Mouse (Mus musculus): ENCODE data around the gene Rbfox3.
"Not testable (repeated sequence)": the region's sequence is repeated elsewhere in the genome, so short reads cannot be mapped to it uniquely, and the experiment has no call there.

The Rbfox3 gene

DNA sequence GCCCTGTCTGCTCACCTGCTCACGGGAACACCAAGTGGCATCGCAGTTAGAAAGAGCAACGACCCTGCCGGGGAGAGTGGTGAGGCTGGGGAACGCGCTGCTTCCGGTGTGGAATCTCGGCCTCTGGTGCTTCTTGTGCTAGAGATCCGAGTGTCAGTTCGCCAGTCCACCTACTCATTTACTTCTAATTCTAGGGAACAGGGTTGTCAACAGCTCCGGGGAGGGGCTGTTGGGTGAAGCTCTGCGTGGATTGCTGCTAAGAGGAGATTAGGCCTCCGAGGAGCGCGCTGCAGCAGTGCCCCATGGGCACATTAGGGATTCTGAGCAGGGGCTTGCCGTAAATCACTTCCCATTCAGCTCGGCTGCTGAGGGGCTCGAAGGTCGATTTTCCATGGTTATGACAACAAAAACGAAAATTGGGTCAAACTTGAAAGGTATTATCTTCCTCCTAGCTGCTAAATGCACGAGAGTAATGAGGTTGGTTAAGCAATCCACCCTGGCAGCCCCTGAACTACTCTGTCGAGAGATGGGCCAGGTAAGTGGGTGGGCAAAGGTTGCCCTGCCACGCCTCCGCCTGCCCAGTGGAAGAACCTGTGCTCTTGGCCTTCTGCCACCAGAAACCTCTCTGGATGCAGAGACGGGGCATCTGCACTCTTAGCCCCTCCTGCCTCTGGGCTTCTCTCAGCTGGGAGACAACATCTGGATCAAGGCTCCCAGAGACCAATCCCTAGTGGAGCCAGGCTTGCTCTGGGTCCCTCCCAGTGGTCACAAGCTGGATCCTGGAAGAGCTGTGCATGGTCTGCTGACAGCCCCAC lies 85.9 kb downstream of the Rbfox3 start:
- no peak for DNase-seq (ENCODE audit: low spot score in 2 of 2)

DNA sequence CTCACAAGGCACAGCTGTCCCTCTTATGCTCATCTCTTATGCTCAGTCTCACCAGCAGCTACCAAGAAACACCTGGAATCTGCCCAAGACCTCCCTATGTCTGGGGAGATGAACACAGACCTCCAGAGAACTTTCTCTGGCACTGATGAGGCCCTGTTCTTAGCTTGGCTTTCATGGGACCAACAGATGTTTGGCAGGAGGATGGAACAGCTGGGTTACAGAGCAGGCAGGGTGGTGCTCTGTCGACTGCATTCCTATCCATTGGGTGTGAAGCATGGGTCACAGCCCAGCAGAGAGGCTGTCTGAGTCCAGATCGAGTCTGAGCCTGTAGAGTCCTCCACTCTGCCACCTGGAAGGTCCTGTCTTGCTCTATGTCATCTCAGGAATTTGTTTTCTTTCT lies 90.0 kb downstream of the Rbfox3 start:
- no peak for DNase-seq (ENCODE audit: low spot score in 2 of 2)

DNA sequence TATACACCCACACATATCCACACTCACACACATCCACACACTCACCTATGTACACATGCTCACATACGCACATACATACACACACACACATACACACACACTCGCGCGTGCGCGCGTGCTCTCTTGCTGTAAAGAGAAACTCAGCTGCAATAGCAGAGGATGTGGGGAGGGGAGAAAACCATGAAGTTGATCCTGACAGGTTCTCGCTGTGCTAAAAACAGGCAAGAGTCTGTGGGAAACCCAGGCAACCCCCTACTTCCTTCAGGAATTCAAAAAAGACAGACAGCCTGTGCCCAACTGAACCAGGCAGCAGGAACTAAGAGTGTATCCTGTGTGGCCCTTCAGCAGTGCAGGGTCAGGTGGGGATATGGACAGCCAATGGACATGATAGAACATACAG lies 92.9 kb downstream of the Rbfox3 start:
- no peak for DNase-seq (ENCODE audit: low spot score in 2 of 2)

DNA sequence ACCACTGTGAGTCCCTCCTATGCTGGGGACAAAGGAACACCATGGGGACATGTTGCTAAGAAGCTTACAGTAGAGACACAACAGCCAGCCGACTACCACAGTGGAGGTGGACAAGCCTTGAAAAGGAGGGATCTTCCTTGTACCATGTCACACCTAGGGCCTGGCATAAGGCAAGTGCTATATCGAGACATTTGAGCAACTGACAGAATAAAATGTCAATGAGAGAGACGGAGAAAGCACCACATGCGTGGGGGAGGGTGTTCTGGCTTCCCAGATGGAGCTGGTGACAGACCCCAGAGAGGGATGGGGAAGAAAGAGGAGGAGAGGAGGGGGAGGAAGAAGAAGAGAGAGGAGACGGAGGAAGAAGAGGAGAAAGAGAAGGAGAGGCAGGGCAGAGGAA lies 96.3 kb downstream of the Rbfox3 start:
- DNase-seq (ENCODE audit: low spot score in 2 of 2): no peak

DNA sequence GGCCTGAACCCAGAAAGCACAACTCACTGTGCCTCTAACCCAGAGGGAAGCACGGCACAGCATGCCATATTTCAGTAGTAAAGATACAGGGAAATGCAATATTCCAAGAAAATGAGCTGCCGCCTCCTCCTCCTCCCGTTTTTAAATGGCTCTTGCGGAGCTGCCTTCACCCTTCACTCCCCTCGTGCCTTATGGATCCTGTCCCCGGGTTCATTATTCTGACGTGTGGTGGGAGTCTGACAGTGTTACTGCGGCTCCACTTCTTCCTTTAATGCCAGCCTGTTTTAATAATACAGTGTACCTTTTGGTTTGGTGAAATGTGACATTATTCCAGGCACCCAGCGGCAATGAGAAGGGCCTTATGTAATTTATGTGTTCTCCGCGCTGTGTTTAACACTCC lies 97.5 kb downstream of the Rbfox3 start:
- DNase-seq (ENCODE audit: low spot score in 2 of 2): no peak

DNA sequence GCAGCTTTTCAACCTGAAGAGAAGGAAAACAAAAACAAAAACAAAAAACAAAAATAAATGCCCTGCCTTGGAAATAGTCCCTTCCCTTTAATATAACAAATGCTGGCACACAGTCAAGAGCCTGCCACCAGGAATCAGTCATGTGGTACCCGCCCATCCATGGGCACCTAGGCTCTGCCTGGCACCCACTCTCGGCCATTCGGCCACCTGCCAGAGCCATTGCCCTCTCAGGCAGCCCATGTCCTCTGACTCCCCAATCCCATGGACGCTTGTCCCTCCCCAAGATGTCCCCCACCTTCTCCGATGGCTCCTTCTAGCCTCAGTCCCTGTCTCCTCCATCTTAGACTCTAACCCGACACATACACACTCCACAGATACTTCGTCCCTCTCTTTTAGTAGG lies 100.0 kb downstream of the Rbfox3 start:
- DNase-seq (ENCODE audit: low spot score in 2 of 2): no peak

DNA sequence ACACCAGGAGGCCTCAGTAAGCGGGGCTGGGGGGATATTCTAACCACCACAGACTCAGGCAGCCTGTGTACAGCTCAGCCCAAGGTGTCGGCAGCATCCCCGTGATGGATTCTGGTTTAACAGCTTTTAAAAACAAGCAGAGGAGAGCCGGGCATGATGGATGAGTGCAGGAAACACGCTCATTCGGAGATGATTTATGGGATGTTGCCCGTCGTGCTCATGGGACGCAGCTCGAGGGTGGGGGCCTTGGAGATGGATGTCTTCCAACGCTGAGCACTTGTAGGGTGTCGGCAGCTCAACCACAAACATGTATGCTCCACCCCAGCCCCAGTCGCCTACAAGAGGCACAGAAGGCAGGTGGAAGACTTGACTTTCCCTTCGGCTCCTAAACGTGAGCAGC lies 103.9 kb downstream of the Rbfox3 start:
- DNase-seq (ENCODE audit: low spot score in 2 of 2): no peak

DNA sequence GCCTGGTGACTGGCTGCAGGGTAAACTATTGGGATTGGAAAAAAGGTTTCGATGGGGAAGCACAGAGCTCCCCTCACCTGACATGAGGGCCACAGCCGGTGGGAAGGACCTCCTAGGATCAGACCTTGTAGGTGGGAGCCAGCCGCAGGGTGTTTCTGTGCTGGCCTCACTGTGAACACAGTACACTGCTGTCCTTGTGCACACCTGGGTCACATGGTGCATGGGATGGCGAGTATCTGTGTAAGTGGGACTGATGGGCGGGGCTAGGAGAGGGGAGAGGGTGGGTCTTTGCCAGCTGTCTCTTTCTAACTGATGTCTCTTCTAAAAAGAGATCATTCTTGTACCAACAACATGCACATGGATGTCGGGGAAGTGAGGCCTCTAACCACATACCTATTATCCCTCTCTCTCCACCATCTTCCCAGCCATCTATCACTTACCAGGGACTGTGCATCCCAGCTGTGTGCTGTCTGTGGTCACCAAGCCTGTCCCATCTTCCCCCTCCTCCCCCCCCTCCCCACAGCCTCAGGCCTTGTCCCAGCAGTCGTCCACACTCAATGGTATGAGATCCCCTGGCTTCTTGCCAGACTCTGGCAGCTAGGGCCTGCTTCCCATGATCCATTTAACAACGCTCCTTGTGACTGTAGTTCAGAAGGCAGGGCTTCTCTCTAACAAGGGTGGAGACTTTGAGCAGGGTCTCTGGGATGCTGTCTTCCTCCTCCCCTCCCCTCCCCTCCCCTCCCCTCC lies 116.4 kb downstream of the Rbfox3 start:
- DNase-seq (ENCODE audit: low spot score in 2 of 2): no peak

DNA sequence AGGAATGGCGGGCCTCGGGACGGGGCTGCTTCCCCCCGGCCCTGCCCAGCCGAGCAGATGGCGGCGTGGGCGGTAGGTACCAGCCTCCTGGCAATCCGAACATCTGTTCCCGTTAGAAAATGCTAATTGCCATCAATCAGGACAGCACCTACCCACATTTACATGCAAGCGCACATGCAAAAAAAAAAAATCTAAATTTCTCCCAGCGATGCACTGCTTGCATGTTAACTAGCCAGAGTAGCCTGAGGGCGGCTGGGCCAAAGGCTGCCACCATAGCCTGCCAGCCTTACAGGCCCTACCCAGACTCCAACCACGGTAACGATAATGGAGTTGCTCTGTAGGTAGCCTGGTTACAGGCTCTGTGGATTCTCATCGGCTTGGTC lies 117.8 kb downstream of the Rbfox3 start:
- peak; percentile 66 to 76 for DNase-seq (ENCODE audit: low spot score in 2 of 2)

DNA sequence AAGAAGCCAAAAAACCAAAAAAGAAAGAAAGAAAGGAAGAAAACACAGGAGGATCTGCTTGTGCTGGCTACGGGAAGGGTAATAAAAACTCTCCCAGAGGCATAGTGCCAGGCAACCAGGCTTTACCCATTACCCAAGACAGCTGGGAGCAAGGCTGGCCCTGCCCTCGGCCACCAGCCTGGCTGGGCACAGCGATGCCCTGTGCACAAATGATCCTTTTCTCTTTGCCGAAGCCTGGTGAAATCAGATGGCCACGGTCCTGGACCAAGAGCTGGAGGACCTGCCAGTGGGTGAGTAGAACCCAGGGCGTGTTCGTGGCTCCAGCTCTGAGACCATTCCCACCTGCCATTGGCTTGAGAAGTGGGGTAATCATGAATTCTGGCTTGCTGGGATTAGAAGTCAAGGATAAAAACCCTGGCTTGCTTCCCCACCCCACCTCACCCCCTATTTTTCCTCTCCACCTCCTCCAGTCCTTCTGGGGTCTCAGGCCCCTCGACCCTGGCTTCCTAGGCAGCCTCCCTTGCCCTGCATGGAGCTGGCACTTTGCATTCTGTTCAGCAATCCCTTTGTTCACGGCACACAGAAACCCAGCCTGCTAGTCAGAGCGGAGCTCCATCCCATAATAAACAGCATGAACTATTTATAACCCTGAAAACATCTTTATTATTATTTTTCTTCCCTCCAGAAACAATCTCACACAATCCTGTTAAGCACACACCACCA lies 118.3 kb downstream of the Rbfox3 start:
- peak in 1 of 2 experiments; percentile 36 for DNase-seq (ENCODE audit: low spot score in 2 of 2)

DNA sequence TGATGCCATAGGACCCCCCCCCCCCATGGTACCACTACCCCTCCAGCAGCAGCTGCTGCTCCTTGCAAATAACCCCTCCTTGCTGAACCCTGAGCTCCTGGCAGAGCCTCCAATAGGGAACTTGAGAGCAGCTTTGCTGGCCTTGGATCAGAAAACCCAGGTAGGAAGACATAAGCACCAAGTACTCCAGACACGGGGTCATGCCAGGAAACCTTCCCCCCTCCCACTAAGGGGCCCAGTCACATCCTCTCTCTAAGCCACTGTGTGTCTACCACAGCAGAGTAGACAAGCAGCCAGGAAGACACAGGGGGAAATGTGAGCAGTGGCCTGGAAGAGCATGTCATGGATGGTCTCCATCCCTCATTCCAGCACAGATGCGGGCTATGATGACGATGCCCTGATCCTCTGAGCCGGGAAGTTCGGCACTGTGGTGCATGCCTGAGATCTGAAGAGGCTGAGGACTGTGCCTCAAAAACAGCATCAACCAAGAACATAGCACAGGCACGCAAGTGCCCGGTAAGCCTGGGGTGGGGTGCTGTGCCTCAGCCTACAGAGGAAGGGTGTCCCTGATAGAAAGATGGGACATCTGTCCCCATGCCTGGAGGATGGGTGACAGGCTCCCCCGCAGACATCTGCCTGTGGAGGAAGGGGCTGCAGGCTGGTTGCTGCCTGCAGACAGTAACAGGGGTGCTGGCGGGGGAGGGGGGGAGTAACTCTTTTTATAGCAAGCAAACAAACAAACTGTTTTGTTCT lies 119.1 kb downstream of the Rbfox3 start:
- peak in 1 of 2 experiments; percentile 69 for DNase-seq (ENCODE audit: low spot score in 2 of 2)

DNA sequence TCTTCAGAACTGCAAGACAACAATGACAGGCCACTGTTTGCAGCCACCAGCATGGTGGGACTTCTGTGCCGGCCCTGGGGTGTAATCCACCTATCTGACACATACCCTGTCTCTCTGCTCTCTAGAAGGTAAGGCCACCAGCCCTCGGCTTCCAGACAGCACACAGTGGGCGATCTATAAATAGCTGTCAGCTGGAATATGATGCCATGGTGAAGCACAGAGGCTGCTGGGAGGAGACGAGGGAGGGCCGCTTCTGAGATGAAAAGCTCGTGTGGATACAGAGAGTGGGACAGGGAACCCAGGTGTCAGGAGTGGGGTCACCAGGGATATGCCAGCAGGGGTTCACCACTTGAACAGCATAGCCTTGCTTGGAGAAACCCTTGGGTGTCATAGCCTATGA lies 120.0 kb downstream of the Rbfox3 start:
- peak; percentile 39 to 53 for DNase-seq (ENCODE audit: low spot score in 2 of 2)

DNA sequence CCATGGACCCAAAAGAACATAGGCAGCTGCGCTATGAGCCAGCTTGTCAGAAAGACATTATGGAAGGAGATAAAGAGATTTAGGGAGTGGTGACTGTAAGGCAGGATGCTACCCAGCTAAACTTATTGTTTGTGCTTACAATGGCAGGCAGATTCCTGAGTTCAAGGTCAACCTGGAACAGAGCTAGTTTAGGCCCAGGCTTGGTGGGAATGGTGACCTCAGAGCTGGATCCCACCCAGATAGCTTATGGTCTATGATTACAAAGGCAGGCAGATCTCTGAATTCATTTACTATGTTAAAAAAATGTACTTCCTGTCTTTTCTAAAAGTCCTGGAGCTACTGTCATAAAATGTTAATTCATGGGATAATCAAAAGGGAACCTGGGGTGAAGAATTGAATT lies 123.3 kb downstream of the Rbfox3 start:
- no peak for DNase-seq (ENCODE audit: low spot score in 2 of 2)

DNA sequence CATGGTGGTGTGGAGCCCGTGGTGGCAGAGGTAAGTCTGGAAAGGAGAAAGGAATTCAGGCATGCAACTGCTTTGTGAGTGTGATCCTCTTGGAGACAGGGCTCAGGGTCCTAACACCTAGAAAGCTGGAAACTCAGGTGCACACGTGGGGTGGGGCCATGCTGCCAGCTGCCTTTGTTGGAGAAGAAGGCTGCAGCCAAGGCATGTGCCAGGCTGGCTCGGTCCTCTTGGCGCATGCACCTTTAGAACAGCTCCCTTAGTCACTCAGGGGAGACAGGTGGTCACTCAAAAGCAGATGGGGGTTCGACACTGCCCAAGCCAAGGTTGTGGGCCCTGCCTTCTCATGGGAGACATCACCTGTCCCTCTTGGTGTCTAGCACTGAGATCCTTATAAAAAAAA lies 128.7 kb downstream of the Rbfox3 start:
- no peak for DNase-seq (ENCODE audit: low spot score in 2 of 2)

DNA sequence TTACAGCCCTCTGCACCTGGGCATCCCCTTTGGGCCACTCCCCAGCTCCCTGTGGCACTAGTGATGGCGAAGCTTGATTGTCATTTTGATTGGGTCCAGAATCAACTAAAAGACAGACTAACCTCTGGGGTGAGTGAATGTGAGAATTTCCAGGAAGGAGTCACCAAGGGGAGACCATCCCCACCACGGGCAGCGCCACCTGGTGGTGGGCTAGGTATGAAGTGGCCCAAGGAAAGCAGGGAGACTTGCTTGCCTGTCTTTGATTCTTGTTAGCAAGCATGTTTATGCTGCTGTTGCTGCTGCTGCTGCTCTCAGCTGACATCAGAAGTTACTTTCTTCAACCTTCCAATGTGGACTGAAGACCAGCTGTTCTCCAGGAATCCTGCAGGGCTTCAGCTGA lies 135.6 kb downstream of the Rbfox3 start:
- DNase-seq (ENCODE audit: low spot score in 2 of 2): no peak

DNA sequence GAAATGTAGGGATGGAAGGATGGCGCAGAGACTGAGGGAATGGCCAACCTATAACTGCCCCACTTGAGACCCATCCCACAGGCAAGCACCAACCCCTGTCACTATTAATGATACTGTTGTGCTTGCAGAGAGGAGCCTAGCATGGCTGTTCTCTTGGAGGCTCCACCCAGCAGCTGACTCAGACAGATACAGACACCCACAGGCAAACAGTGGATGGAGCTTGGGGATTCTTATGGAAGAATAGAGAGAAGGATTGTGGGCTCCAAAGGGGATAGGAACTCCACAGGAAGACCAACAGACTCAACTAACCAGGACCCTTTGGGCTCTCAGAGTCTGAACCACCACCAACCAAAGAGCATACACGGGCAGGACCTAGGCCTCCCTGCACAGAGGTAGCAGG lies 136.6 kb downstream of the Rbfox3 start:
- not testable (repeated sequence) for DNase-seq (ENCODE audit: low spot score in 2 of 2)

DNA sequence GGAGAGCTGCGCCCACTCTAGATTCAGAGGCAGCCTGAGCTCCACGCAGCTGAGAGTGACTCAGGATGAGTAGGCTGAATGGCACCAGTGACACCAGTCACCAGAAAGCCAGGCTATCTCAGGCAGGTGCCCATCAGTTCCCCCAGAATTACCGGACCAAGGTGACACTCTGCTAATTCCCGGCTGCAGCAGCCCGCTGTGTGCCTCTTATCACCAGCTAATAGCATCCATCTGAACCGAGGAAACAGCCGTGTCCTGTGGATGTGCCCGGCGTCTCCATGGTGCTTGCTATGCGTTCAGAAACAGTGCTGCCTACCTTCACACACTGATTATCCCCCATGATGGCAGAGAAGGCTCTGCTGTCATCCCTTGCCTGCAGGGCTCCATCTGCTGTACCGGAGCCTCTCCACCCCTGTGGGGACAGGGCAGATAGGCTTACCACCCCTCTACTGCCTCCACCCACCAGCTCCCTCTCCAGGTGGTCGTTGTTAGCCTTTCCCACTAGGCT lies 138.3 kb downstream of the Rbfox3 start:
- DNase-seq (ENCODE audit: low spot score in 2 of 2): no peak

DNA sequence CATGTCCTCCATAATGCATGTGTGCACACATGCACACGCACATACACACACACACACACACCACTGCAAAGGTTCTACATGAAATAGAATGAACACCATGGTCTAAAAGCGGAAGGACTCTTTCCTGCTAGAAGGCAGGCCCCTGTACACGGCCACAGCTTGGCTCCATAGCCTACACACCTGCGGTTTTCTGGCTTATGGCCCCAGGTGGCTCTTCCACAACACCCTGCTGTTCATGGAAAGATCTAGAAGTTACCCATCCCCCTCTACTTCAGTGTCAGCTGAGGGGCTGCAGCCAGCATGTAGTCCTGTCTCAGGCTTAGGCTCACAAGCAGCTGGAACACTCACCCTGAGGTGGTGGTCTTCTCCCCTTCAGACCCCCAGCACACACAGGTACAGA lies 140.0 kb downstream of the Rbfox3 start:
- DNase-seq (ENCODE audit: low spot score in 2 of 2): no peak

DNA sequence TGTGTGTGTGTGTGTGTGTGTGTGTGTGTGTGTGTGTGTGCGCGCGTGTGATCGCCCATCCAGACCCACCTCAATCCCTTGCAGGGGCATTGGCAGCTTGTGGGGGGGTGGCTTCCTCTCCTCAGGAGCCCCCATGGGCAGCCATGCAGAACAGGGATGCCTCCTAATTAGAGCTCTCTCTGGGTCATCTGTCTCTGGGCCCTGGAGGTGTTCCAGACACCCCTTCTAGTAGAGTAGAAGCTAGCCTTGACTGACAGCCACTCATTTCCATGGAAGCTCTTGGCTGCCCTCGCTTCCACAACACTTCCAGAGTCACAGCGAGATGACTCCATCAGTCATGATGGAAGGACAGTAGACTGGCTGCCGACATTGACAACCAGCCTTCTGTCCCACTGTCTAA lies 140.6 kb downstream of the Rbfox3 start:
- DNase-seq (ENCODE audit: low spot score in 2 of 2): no peak

DNA sequence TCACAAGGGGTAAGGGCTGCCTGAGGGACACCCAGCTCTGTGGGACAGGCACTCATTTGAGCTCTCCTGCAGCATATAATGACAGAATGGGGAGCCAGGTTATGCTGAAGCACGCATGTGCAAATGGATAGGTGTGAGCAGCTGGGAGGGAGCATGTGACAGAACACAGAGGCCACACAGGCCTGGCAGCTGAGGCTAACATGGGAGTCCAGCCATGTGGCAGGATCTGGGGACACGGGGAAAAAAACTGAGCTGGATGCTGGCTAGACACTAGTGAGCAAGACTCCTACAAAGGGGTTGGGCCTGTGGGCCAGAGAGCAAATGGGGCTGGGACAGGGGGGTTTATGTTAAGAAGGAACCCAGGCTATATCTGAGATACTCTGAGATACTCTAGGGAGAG lies 141.9 kb downstream of the Rbfox3 start:
- no peak for DNase-seq (ENCODE audit: low spot score in 2 of 2)

DNA sequence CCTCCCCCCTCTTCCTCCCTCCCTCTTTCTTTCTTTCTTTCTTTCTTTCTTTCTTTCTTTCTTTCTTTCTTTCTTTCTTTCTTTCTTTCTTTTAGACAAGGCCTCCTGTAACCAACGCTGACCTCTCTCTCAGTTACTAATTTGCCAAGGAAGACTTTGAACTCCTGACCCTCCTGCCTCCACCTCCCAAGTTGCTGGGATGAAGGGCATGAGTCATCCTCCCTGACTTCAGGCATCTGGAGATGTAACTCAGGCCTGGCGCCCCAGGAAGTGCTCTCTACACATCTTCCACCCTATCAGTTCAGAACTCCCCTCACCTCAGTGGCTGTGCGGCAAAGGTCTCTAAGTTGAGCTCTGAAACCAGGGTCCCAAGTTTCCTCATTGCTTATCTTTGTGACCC lies 143.0 kb downstream of the Rbfox3 start:
- DNase-seq (ENCODE audit: low spot score in 2 of 2): no peak

DNA sequence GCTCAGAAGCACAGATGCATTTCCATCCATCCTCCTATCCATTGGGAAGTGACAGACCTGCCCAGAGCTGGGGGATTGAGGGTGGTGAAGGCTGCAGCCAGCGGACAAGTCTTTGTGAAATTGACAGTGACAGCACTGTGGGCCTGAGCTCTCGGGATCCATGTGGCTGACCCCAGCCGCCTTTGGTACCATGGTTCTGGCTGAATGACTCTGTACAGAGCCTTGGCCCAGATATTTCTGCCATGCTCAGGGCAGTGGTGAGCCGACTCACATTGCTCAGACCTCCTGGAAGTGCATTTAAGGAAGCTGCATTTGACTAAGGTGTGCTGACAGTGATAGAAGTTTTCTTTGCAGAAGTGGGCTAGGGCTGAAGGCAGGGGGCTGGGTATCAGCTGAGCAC lies 144.0 kb downstream of the Rbfox3 start:
- DNase-seq (ENCODE audit: low spot score in 2 of 2): no peak

Measured in frontal cortex, postnatal 10 days (tissue).